Mouse (Mus musculus): ENCODE data around the gene Fndc5. TPM values are rescaled to one million over a fixed set of nuclear protein-coding genes. Genes with fewer than 3 reads are reported as not detected.
A peak's percentile ranks its signal among the peaks of the same experiment; 100 is the strongest.

The Fndc5 gene
- polyA plus RNA-seq (2014; fragmentation: Nextera tagmentation; extraction: Ambion mirVana) = 5.3 and 5.4 TPM in 2 replicates

DNA sequence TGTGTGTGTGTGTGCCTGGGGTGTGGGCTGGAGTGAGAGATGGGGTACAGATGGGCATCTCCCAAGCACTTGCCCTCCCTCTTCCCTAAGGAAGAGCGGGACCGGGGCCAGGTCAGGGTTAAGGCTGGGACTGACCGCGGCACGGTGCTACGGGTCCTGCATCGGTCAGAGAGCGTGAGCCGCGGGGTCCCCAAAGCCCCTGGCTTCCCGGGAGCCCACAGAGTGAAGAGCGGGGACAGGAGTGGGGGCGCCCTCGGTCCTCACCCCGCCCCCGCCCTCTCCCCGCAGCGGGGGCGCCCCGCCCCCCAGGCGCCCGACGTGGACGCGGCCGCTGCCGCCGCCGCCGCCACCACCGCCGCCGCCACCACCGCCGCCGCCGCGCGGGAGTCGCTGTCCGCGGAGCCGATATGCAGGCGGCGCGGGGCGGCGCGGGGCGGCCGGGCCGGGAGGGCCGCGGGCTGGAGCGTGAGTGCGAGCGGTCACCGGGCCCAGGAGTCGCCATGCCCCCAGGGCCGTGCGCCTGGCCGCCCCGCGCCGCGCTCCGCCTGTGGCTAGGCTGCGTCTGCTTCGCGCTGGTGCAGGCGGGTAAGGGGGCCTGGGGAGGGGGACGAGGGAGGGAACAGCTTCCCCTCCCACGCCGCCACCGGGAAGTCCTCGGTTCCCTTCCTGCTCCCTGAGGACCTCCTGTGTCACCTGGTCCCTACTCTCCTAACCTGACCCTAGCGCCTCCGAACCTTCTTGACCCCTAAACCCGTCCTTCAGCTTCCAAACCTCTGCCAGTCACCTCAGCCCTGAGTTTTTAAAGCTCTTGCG, at the start of gene Fndc5:
Fndc5 (plus strand) TSS at position 421 of the 813 bp plus-strand sequence.
- no peak within 1 kb of the TSS for H3K27ac ChIP-seq (ENCODE audit: low read depth, low read length)
- peak within 1 kb of the TSS; percentile 69 for H3K9ac ChIP-seq (ENCODE audit: low read depth, low read length)
- H3K4me3 ChIP-seq (ENCODE audit: low read depth, low read length) = peak within 1 kb of the TSS; percentile 65
- peaks cover 46% of the 10 kb centered on the region for H3K27me3 ChIP-seq (ENCODE audit: control insufficient read depth, insufficient read depth, low read length)
- peaks cover 29% of the 10 kb centered on the region for H3K4me1 ChIP-seq (ENCODE audit: control insufficient read depth, insufficient read depth, low read length)
- H3K4me2 ChIP-seq = peak within 1 kb of the TSS; percentile 90
- no peak; the same call in 1 of the 2 replicates for ATAC-seq (replicated peaks; ENCODE audit: insufficient number of reproducible peaks, low FRiP score, low TSS enrichment)
- WGBS (ENCODE audit: insufficient replicate concordance) = 1% methylated on average over 62 of the region's 80 CpGs
- H3K9me3 ChIP-seq (replicated peaks; ENCODE audit: control insufficient read depth, low read length) = no peaks in the 10 kb centered on the region
- no peaks in the 10 kb centered on the region for H3K36me3 ChIP-seq (ENCODE audit: control insufficient read depth, insufficient read depth, low read length)

DNA sequence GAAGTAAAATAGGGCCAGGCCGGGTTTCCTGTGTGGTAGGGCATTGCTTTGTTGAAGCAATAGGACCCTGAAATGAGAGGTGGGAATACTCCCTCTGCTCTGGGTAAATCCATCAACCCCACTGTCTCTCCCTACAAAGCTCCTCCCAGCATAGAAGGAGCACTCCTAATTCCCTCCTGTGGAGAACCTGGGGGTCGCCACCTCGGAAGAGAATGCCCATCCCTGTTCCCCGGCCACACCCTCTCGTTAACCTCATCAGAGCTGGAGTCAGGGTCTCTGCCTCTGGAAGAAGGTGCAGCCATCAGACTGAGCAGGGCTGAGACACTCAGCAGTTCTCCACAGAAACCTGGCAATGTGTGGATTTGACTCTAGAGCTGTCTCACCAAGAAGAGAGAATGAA, 48.9 kb upstream of the Fndc5 start:
- Histone ChIP-seq H3K4me3 (ENCODE audit: low read depth, low read length) (no peak overlapping the region), H3K4me2 (no peak overlapping the region), H3K36me3 (ENCODE audit: control insufficient read depth, insufficient read depth, low read length) (peaks cover 5% of the 10 kb centered on the region; the same call in 1 of the 2 replicates), H3K4me1 (ENCODE audit: control insufficient read depth, insufficient read depth, low read length) (no peaks in the 10 kb centered on the region), H3K9me3 (replicated peaks; ENCODE audit: control insufficient read depth, low read length) (no peaks in the 10 kb centered on the region), H3K27me3 (ENCODE audit: control insufficient read depth, insufficient read depth, low read length) (no peaks in the 10 kb centered on the region), H3K27ac (ENCODE audit: low read depth, low read length) (no peak overlapping the region), H3K9ac (ENCODE audit: low read depth, low read length) (no peak overlapping the region)
- WGBS (ENCODE audit: insufficient replicate concordance) = 47% methylated on average over 5 of the region's 5 CpGs
- ATAC-seq (replicated peaks; ENCODE audit: insufficient number of reproducible peaks, low FRiP score, low TSS enrichment) = no peak

DNA sequence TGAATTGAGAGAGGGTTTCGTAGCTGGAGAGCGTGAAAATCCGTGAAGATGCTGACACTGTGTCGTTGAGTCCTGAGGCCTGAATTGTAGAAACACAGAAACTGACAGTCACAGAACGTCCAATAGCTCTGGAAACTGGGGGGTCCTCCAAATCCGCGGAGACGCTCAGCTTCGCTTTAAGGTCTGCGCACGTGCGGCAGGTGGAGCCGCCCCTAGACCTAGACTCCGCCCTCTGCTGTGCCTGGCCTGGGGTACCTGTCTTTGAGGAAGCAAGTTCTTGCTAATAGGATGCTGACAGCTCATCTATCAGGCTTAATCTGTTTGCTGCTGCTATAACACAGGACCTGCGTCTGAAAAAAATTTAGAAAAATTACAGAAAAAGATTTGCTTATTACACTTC, 41.5 kb upstream of the Fndc5 start:
- 21% methylated on average over 15 of the region's 15 CpGs for WGBS (ENCODE audit: insufficient replicate concordance)
- no peak overlapping the region for H3K4me3 ChIP-seq (ENCODE audit: low read depth, low read length)
- H3K9me3 ChIP-seq (replicated peaks; ENCODE audit: control insufficient read depth, low read length) = no peaks in the 10 kb centered on the region; the same call in 1 of the 2 replicates
- no peak overlapping the region for H3K9ac ChIP-seq (ENCODE audit: low read depth, low read length)
- H3K27ac ChIP-seq (ENCODE audit: low read depth, low read length) = no peak overlapping the region
- no peak overlapping the region; the same call in 1 of the 2 replicates for H3K4me2 ChIP-seq
- H3K4me1 ChIP-seq (ENCODE audit: control insufficient read depth, insufficient read depth, low read length) = no peaks in the 10 kb centered on the region
- peaks cover 12% of the 10 kb centered on the region for H3K27me3 ChIP-seq (ENCODE audit: control insufficient read depth, insufficient read depth, low read length)
- no peak for ATAC-seq (replicated peaks; ENCODE audit: insufficient number of reproducible peaks, low FRiP score, low TSS enrichment)
- no peaks in the 10 kb centered on the region for H3K36me3 ChIP-seq (ENCODE audit: control insufficient read depth, insufficient read depth, low read length)

DNA sequence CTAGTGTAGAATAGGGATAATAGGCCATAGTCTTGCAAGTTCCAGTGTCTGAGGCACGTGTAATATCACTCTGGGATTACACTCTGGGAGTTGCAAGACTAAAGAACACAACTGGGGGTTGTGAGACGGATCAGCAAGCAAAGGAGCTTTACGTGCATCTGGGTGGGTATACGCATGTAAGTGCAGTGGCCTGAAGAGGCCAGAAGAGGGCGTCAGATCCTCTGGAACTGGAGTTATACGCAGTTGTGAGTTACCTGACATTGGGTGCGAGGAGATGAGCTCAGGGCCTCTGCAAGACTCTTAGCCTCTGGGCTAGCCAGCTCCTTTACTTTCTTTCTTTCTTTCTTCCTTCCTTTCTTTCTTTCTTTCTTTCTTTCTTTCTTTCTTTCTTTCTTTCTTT, 39.8 kb upstream of the Fndc5 start:
- Histone ChIP-seq H3K4me2 (no peak overlapping the region), H3K4me3 (ENCODE audit: low read depth, low read length) (no peak overlapping the region), H3K9me3 (replicated peaks; ENCODE audit: control insufficient read depth, low read length) (no peaks in the 10 kb centered on the region; the same call in 1 of the 2 replicates), H3K27ac (ENCODE audit: low read depth, low read length) (no peak overlapping the region), H3K27me3 (ENCODE audit: control insufficient read depth, insufficient read depth, low read length) (peaks cover 12% of the 10 kb centered on the region), H3K9ac (ENCODE audit: low read depth, low read length) (no peak overlapping the region), H3K4me1 (ENCODE audit: control insufficient read depth, insufficient read depth, low read length) (no peaks in the 10 kb centered on the region), H3K36me3 (ENCODE audit: control insufficient read depth, insufficient read depth, low read length) (no peaks in the 10 kb centered on the region)
- 63% methylated on average over 7 of the region's 7 CpGs for WGBS (ENCODE audit: insufficient replicate concordance)
- no peak for ATAC-seq (replicated peaks; ENCODE audit: insufficient number of reproducible peaks, low FRiP score, low TSS enrichment)

DNA sequence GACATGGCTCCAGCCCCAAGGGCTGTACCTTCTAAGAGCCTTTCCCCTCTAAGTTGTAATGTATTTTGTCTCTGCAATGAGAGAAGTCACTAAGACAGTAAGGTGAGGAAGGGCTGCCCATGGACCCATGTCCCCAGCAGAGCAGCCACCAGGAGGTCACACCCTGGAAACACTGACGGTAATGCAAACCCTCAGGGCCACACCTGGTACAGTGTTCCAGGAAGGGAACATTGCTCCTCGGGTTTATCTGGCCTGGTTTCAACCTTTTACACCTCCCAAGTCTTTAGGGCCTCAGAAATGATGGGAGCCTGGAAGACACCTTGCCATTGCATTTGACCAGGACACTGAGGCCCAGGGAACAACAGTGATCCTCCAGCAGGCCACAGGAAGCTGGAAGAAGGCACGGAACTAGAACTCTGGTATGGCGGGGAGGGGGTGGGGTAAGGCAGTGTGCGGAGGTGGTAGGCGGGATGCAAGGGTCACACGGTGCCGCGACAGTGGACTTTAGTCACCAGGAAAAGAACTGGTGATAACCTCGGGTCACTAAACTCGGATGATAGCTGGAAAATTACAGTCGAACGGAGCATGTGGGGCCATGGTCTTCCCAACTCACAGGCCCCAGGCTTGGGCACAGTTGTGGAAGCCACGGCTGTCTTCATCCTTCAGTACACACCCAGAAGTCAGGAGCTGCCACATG, 34.5 kb upstream of the Fndc5 start:
- Histone ChIP-seq H3K4me1 (ENCODE audit: control insufficient read depth, insufficient read depth, low read length) (0 out of 2 replicates have a peak, but pooled peaks cover 4% of the 10 kb centered on the region), H3K4me3 (ENCODE audit: low read depth, low read length) (no peak overlapping the region), H3K36me3 (ENCODE audit: control insufficient read depth, insufficient read depth, low read length) (no peaks in the 10 kb centered on the region), H3K27ac (ENCODE audit: low read depth, low read length) (no peak overlapping the region), H3K27me3 (ENCODE audit: control insufficient read depth, insufficient read depth, low read length) (peaks cover 35% of the 10 kb centered on the region), H3K9me3 (replicated peaks; ENCODE audit: control insufficient read depth, low read length) (no peaks in the 10 kb centered on the region; the same call in 1 of the 2 replicates), H3K9ac (ENCODE audit: low read depth, low read length) (no peak overlapping the region), H3K4me2 (no peak overlapping the region)
- ATAC-seq (replicated peaks; ENCODE audit: insufficient number of reproducible peaks, low FRiP score, low TSS enrichment) = no peak
- 56% methylated on average over 14 of the region's 14 CpGs for WGBS (ENCODE audit: insufficient replicate concordance)

DNA sequence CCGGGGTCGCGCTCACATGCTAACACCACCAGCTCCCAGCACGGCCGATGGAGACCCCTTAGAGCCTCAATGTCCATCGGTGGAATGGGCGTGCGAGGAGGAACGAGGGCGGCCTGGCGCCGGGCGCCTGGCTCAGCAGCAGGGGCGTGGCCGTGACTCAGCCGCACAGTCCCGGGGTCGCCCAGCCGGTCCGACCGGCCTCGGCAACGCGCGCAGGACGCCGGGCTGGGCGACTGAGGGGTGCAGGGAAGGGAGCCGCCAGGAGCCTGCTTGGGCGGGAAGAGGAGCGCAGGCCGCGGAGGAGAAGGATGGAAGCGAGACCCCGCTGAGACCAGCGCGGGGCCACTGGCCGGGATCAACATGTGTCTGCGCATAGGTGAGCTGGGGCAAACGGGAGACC, 31.4 kb upstream of the Fndc5 start, which contains the start of gene Tmem54:
Tmem54 (plus strand) TSS at position 193 of the 400 bp plus-strand sequence.
- Histone ChIP-seq H3K27me3 (ENCODE audit: control insufficient read depth, insufficient read depth, low read length) (peaks cover 52% of the 10 kb centered on the region), H3K4me2 (peak within 1 kb of the TSS; percentile 54), H3K36me3 (ENCODE audit: control insufficient read depth, insufficient read depth, low read length) (no peaks in the 10 kb centered on the region), H3K27ac (ENCODE audit: low read depth, low read length) (no peak within 1 kb of the TSS), H3K4me1 (ENCODE audit: control insufficient read depth, insufficient read depth, low read length) (0 out of 2 replicates have a peak, but pooled peaks cover 4% of the 10 kb centered on the region), H3K9ac (ENCODE audit: low read depth, low read length) (no peak within 1 kb of the TSS), H3K4me3 (ENCODE audit: low read depth, low read length) (peak within 1 kb of the TSS; percentile 27), H3K9me3 (replicated peaks; ENCODE audit: control insufficient read depth, low read length) (no peaks in the 10 kb centered on the region)
- ATAC-seq (replicated peaks; ENCODE audit: insufficient number of reproducible peaks, low FRiP score, low TSS enrichment) = peak; percentile 29; the same call in 1 of the 2 replicates
- 2% methylated on average over 40 of the region's 40 CpGs for WGBS (ENCODE audit: insufficient replicate concordance)

DNA sequence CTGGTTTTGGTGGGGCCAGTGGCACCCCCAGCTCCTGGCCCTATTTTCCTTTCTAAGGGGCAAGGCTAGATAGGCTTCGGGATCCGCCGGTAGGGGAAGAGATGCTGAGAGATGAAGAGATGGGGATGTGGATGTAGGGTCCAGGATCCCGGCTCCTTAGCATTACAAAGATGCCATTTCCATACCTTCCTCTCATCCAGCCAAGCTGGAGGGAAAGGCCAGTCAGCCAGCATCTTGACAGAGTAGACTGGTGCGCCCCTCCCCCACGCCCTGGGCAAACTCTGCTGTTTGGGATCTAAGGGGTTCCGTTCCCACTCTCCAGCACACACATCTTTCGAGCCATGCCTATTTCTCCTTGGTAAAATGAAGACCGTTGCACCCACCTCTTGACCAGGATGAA, 30.7 kb upstream of the Fndc5 start:
- Histone ChIP-seq H3K27me3 (ENCODE audit: control insufficient read depth, insufficient read depth, low read length) (peaks cover 52% of the 10 kb centered on the region), H3K9ac (ENCODE audit: low read depth, low read length) (no peak overlapping the region), H3K9me3 (replicated peaks; ENCODE audit: control insufficient read depth, low read length) (no peaks in the 10 kb centered on the region), H3K27ac (ENCODE audit: low read depth, low read length) (no peak overlapping the region), H3K4me3 (ENCODE audit: low read depth, low read length) (no peak overlapping the region), H3K4me1 (ENCODE audit: control insufficient read depth, insufficient read depth, low read length) (0 out of 2 replicates have a peak, but pooled peaks cover 4% of the 10 kb centered on the region), H3K4me2 (no peak overlapping the region), H3K36me3 (ENCODE audit: control insufficient read depth, insufficient read depth, low read length) (no peaks in the 10 kb centered on the region)
- 15% methylated on average over 9 of the region's 9 CpGs for WGBS (ENCODE audit: insufficient replicate concordance)
- ATAC-seq (replicated peaks; ENCODE audit: insufficient number of reproducible peaks, low FRiP score, low TSS enrichment) = no peak

DNA sequence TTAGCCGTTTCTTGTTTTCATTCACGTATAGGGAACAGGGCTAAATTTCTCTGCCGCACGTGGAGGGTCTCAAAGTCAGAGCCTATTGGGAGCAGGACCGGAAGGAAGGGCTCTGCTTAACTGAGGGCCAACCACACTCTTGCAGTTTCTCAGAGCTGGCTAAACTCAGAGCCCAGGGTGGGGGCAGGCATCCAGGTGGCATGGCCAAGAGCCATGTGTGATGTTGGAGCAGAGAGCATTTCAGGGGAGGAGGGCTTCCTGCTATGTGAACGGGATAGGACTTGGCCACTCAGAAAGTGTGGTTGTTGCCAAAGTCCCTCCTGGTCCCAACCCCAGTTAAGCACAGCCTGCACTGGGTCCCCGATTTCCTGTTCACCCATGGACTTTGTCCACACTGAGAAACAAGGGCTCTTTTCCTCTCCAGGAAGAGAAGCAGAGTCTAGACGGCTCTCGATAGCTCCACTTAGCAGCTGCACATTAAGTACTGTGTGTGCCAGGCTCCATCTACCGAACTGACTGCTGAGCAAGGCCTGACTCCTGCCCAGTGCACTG, 29.4 kb upstream of the Fndc5 start:
- Histone ChIP-seq H3K9ac (ENCODE audit: low read depth, low read length) (no peak overlapping the region), H3K36me3 (ENCODE audit: control insufficient read depth, insufficient read depth, low read length) (no peaks in the 10 kb centered on the region), H3K4me2 (no peak overlapping the region), H3K4me1 (ENCODE audit: control insufficient read depth, insufficient read depth, low read length) (0 out of 2 replicates have a peak, but pooled peaks cover 4% of the 10 kb centered on the region), H3K4me3 (ENCODE audit: low read depth, low read length) (no peak overlapping the region), H3K27ac (ENCODE audit: low read depth, low read length) (no peak overlapping the region), H3K27me3 (ENCODE audit: control insufficient read depth, insufficient read depth, low read length) (peaks cover 52% of the 10 kb centered on the region), H3K9me3 (replicated peaks; ENCODE audit: control insufficient read depth, low read length) (no peaks in the 10 kb centered on the region)
- no peak for ATAC-seq (replicated peaks; ENCODE audit: insufficient number of reproducible peaks, low FRiP score, low TSS enrichment)
- 67% methylated on average over 10 of the region's 10 CpGs for WGBS (ENCODE audit: insufficient replicate concordance)
